ENCODE assay signal across 8 mouse cellular contexts in the genomic region with DNA sequence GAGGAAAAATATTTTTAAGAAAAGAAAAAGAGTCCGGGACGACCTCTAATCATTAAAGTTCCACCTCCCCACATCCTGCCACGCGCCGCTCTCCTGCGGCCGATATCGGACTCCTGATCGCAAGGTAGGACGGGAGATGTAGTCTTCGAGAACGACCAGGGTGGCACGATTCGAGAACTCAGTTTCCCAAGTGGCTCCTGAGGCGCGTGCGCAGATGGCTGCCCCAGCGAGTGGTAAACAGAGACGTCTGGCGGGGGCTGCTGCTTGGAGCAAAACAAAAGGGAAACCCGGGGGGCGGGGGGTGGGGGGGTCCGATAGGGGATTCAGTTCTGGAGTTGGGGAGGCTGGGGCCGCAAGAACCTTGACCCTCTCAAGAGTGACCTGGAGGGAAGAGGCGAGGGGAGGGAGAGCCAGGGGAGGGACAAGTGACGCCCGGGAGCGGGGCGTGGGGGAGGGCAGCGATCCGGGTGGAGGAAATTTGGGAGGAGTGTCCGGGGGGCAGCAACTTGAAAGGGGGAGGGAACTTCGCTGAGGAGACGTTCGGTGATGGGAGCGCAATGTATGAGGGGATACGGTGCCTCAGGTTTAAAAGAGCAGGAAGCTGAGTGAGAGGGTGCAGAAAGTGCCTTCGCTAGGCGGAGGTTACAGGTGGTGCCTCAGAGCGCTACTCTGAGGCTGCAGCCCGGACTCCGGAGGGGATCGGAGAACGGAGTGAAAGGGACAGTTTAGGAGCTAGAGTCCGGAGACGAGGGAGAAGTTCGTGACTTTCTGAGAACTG. TPM values are rescaled to one million over a fixed set of nuclear protein-coding genes. Genes with fewer than 3 reads are reported as not detected.
DNase-seq lines count a peak whose midpoint lies in the region; ATAC-seq and TF ChIP-seq lines count a peak whose summit lies in the region.

A gene (plus strand): TSS at position 577 of the 778 bp plus-strand sequence.

- H3K4me3 ChIP-seq in MEL (ENCODE audit: control insufficient read depth in 1 of 2, insufficient read depth in 1 of 2, low read depth in 2 of 2, low read length in 2 of 2), result peak within 1 kb of the TSS; percentile 91 to 94
- peak within 1 kb of the TSS; percentile 87 for H3K4me3 ChIP-seq in cerebellum, adult 2 months (replicated peaks; ENCODE audit: insufficient read depth, low read depth, low read length)
- peak within 1 kb of the TSS; percentile 54 for H3K4me3 ChIP-seq in forebrain, postnatal 0 days (ENCODE audit: low read depth, low read length)
- peak within 1 kb of the TSS; percentile 55 for H3K4me3 ChIP-seq in lung, embryonic 15.5 days

- 0 out of 4 replicates have a peak, but pooled peaks of 1 of the 2 experiments have one; percentile 5 for TF ChIP-seq EP300 in MEL (IDR thresholded peaks at IDR 0.05; ENCODE audit: low read depth in 1 of 2, low read length in 2 of 2)

- H3K4me2 ChIP-seq in forebrain, postnatal 0 days (ENCODE audit: low read depth), result peak within 1 kb of the TSS; percentile 79
- H3K4me2 ChIP-seq in lung, embryonic 15.5 days, result peak within 1 kb of the TSS; percentile 73

- ATAC-seq in forebrain, postnatal 0 days, result peak; percentile 97
- ATAC-seq in lung, embryonic 15.5 days (ENCODE audit: borderline replicate concordance, extremely low read depth, low FRiP score, low TSS enrichment), result peak; percentile 92

- H3K9me3 ChIP-seq in MEL (replicated peaks; ENCODE audit: insufficient read depth, low read length), result no peaks in the 10 kb centered on the region
- H3K9me3 ChIP-seq in forebrain, postnatal 0 days (ENCODE audit: low read length), result no peaks in the 10 kb centered on the region
- no peaks in the 10 kb centered on the region for H3K9me3 ChIP-seq in lung, embryonic 15.5 days

- peak within 1 kb of the TSS; percentile 79 for H3K9ac ChIP-seq in MEL (ENCODE audit: control insufficient read depth, low read depth, low read length, poor library complexity, severe bottlenecking)
- peak within 1 kb of the TSS; percentile 39 for H3K9ac ChIP-seq in forebrain, postnatal 0 days
- peak within 1 kb of the TSS; percentile 51 for H3K9ac ChIP-seq in lung, embryonic 15.5 days

- peak; percentile 94 for DNase-seq in MEL (ENCODE audit: low read depth, low spot score)
- DNase-seq in cerebellum, adult 2 months, result peak; percentile 87 to 90
- peak; percentile 89 for DNase-seq in forebrain, postnatal 0 days
- DNase-seq in heart, postnatal 4 days, result peak; percentile 87
- peak; percentile 82 to 83 for DNase-seq in layer of hippocampus, adult 8-10 months (ENCODE audit: low spot score in 2 of 2)
- peak; percentile 35 for DNase-seq in ovary, postnatal 10 days (ENCODE audit: low spot score)
- DNase-seq in thymus, postnatal 10 days (ENCODE audit: low spot score in 2 of 2), result peak; percentile 83 to 87

- no peaks in the 10 kb centered on the region; a peak in 1 of 4 replicates for H3K36me3 ChIP-seq in MEL (ENCODE audit: control insufficient read depth in 1 of 2, insufficient read depth in 2 of 2, low read length in 2 of 2)
- H3K36me3 ChIP-seq in forebrain, postnatal 0 days (ENCODE audit: insufficient read depth), result no peaks in the 10 kb centered on the region
- no peaks in the 10 kb centered on the region for H3K36me3 ChIP-seq in lung, embryonic 15.5 days

- H3K27ac ChIP-seq in MEL (ENCODE audit: control insufficient read depth, low read depth, low read length), result peak within 1 kb of the TSS; percentile 86
- H3K27ac ChIP-seq in cerebellum, adult 2 months (ENCODE audit: insufficient read depth, low read length), result no peak within 1 kb of the TSS
- H3K27ac ChIP-seq in forebrain, postnatal 0 days (ENCODE audit: low read depth, low read length), result no peak within 1 kb of the TSS
- peak within 1 kb of the TSS; percentile 57 for H3K27ac ChIP-seq in lung, embryonic 15.5 days

- peak; percentile 42 to 83; a peak in 2 of 4 replicates for TF ChIP-seq POLR2A in MEL (IDR thresholded peaks at IDR 0.05; ENCODE audit: control insufficient read depth in 1 of 2, insufficient read depth in 1 of 2, low read depth in 1 of 2, low read length in 2 of 2, poor library complexity in 1 of 2)
- TF ChIP-seq POLR2A in cerebellum, adult 2 months (IDR thresholded peaks at IDR 0.05; ENCODE audit: borderline replicate concordance, insufficient read depth, low read length), result peak; percentile 60; the same call in 1 of the 2 replicates

- H3K27me3 ChIP-seq in MEL (ENCODE audit: control insufficient read depth in 1 of 2, insufficient read depth in 2 of 2, low read length in 2 of 2), result no peaks in the 10 kb centered on the region
- no peaks in the 10 kb centered on the region for H3K27me3 ChIP-seq in cerebellum, adult 2 months (ENCODE audit: control insufficient read depth, insufficient read depth, low read length)
- H3K27me3 ChIP-seq in forebrain, postnatal 0 days (ENCODE audit: insufficient read depth, low read length), result no peaks in the 10 kb centered on the region
- no peaks in the 10 kb centered on the region for H3K27me3 ChIP-seq in lung, embryonic 15.5 days

- H3K4me1 ChIP-seq in MEL (ENCODE audit: control insufficient read depth in 1 of 2, insufficient read depth in 2 of 2, low read length in 2 of 2), result peaks cover 0 to 9% of the 10 kb centered on the region in 2 experiments; a peak in 1 of 4 replicates
- H3K4me1 ChIP-seq in cerebellum, adult 2 months (ENCODE audit: control insufficient read depth, insufficient read depth, low read length), result no peaks in the 10 kb centered on the region
- no peaks in the 10 kb centered on the region for H3K4me1 ChIP-seq in forebrain, postnatal 0 days (ENCODE audit: insufficient read depth)
- H3K4me1 ChIP-seq in lung, embryonic 15.5 days, result no peaks in the 10 kb centered on the region

- TF ChIP-seq RAD21 in MEL (IDR thresholded peaks at IDR 0.05; ENCODE audit: low read depth, low read length), result no peak

- WGBS in cerebellum, adult 2 months, result 9% methylated on average over 47 of the region's 47 CpGs
- 27% methylated on average over 46 of the region's 47 CpGs for WGBS in forebrain, postnatal 0 days
- WGBS in lung, embryonic 15.5 days, result 15% methylated on average over 43 of the region's 47 CpGs

- no peaks in the 10 kb centered on the region; the same call in none of the 2 replicates for H3K79me2 ChIP-seq in MEL (ENCODE audit: control insufficient read depth, insufficient read depth, low read length, poor library complexity)

- TF ChIP-seq CTCF in MEL (IDR thresholded peaks at IDR 0.05 in 2 of 3, conservative IDR thresholded peaks at IDR 0.05 in 1 of 3; ENCODE audit: control insufficient read depth in 1 of 3, insufficient read depth in 1 of 3, low read depth in 2 of 3, low read length in 3 of 3, poor library complexity in 1 of 3, severe bottlenecking in 1 of 3), result no peak
- no peak for TF ChIP-seq CTCF in cerebellum, adult 2 months (IDR thresholded peaks at IDR 0.05; ENCODE audit: borderline replicate concordance, insufficient read depth, low read depth, low read length)
- no peak for TF ChIP-seq CTCF in forebrain, postnatal 0 days (IDR thresholded peaks at IDR 0.05; ENCODE audit: low read depth)

TF ChIP-seq in MEL, 35 proteins besides CTCF, POLR2A, EP300 and RAD21 (continues in another document):
- no peak for TF ChIP-seq POLR2AphosphoS5 (IDR thresholded peaks at IDR 0.05; ENCODE audit: borderline replicate concordance, low read depth, low read length)
- TF ChIP-seq ZC3H11A (IDR thresholded peaks at IDR 0.05; ENCODE audit: low read depth, low read length), result no peak
- peak; percentile 88 for TF ChIP-seq TBP (IDR thresholded peaks at IDR 0.05; ENCODE audit: low read depth, low read length)
- no peak for TF ChIP-seq JUND (IDR thresholded peaks at IDR 0.05; ENCODE audit: low read depth, low read length)
- TF ChIP-seq RCOR1 (IDR thresholded peaks at IDR 0.05; ENCODE audit: low read depth, low read length), result no peak
- TF ChIP-seq TAL1 (IDR thresholded peaks at IDR 0.05; ENCODE audit: low read length), result no peak
- TF ChIP-seq CHD1 (IDR thresholded peaks at IDR 0.05; ENCODE audit: low read depth, low read length), result no peak
- peak; percentile 61 for TF ChIP-seq NELFE (IDR thresholded peaks at IDR 0.05; ENCODE audit: low read depth, low read length)
- peak; percentile 77 for TF ChIP-seq NRF1 (IDR thresholded peaks at IDR 0.05; ENCODE audit: insufficient read depth, low read depth, low read length, poor library complexity, severe bottlenecking)
- no peak for TF ChIP-seq SMC3 (IDR thresholded peaks at IDR 0.05; ENCODE audit: low read depth, low read length)
- peak; percentile 95 for TF ChIP-seq HCFC1 (IDR thresholded peaks at IDR 0.05; ENCODE audit: low read depth, low read length)
- peak; percentile 81 for TF ChIP-seq MXI1 (IDR thresholded peaks at IDR 0.05; ENCODE audit: low read depth, low read length)
- no peak for TF ChIP-seq POLR2AphosphoS2 (IDR thresholded peaks at IDR 0.05; ENCODE audit: low read length)
- no peak for TF ChIP-seq BHLHE40 (IDR thresholded peaks at IDR 0.05; ENCODE audit: borderline replicate concordance, low read depth, low read length)
- TF ChIP-seq GATA1 (IDR thresholded peaks at IDR 0.05; ENCODE audit: low read depth, low read length), result peak; percentile 74
- TF ChIP-seq USF2 (IDR thresholded peaks at IDR 0.05; ENCODE audit: borderline replicate concordance in 1 of 2, insufficient read depth in 1 of 2, low read depth in 1 of 2, low read length in 2 of 2), result no peak
- no peak for TF ChIP-seq MAFK (IDR thresholded peaks at IDR 0.05; ENCODE audit: borderline replicate concordance, low read depth, low read length)
- peak; percentile 80; the same call in 1 of the 2 replicates for TF ChIP-seq MAZ (IDR thresholded peaks at IDR 0.05; ENCODE audit: low read depth, low read length)
- TF ChIP-seq ZKSCAN1 (IDR thresholded peaks at IDR 0.05; ENCODE audit: low read depth, low read length), result no peak
- TF ChIP-seq UBTF (IDR thresholded peaks at IDR 0.05; ENCODE audit: borderline replicate concordance, insufficient read depth, low read depth, low read length), result no peak
- TF ChIP-seq MEF2A (IDR thresholded peaks at IDR 0.05; ENCODE audit: extremely low read depth, insufficient replicate concordance, low read depth, low read length, poor library complexity, severe bottlenecking), result no peak
- TF ChIP-seq MYC (IDR thresholded peaks at IDR 0.05; ENCODE audit: low read depth, low read length), result peak; percentile 72; the same call in 1 of the 2 replicates

RNA-seq across cellular contexts. Expression of the gene that starts here (rescaled TPM):
- total RNA-seq in MEL (2012; rRNA removed), result 12.3 and 13.8 TPM in 2 replicates
- 10 to 100 TPM in 1 of 2 experiments, not detected in 1; 18.5 TPM for polyA plus RNA-seq in MEL (2012; ENCODE audit: insufficient read depth in 1 of 2, insufficient read length in 2 of 2, low read depth in 1 of 2, low replicate concordance in 2 of 2, missing spikeins in 1 of 2)
- 14.9 and 15.3 TPM in 2 replicates for polyA plus RNA-seq in cerebellum, adult 2 months (2012; rRNA removed)
- total RNA-seq in forebrain, postnatal 0 days (2014; rRNA removed), result 6.8 and 8.7 TPM in 2 replicates
- 0.65 and 0.75 TPM in 2 replicates for polyA plus RNA-seq in forebrain, postnatal 0 days (2015; fragmentation: Nextera tagmentation; extraction: Ambion mirVana)
- 10 to 100 TPM; 23.2 to 26.7 TPM for total RNA-seq in heart, postnatal 4 days (2021)
- total RNA-seq in layer of hippocampus, adult 8-10 months (2022), result 10 to 100 TPM; 18.9 to 24.7 (median 22.3) TPM
- polyA plus RNA-seq in lung, embryonic 15.5 days (2015; fragmentation: Nextera tagmentation; extraction: Ambion mirVana), result 1.9 and 2.0 TPM in 2 replicates

Comparison
In these comparisons a context has a peak if more than half of its experiments do, and no peak if none do; other contexts are left out.
1. DNase-seq: peak in every context shown above with its lines; median percentile 94 in MEL; 89 in forebrain, postnatal 0 days; 88 in cerebellum, adult 2 months; 87 in heart, postnatal 4 days; 85 in thymus, postnatal 10 days; 82 in layer of hippocampus, adult 8-10 months; 35 in ovary, postnatal 10 days.
2. H3K27ac ChIP-seq: peak in MEL (single experiment) and lung, embryonic 15.5 days (single experiment); none in cerebellum, adult 2 months (single experiment) and forebrain, postnatal 0 days (single experiment).
3. Peak in every context shown above with its lines, with median percentiles within 50 percentile points of each other: H3K4me3 ChIP-seq and H3K9ac ChIP-seq.